Mouse (Mus musculus) cerebellum, adult 2 months (tissue): ENCODE measurements at regions not wholly inside any gene's neighbourhood (a gene's known extent, or its start where the extent isn't known, plus 50 kb on each side); places are given as distances from the start of the nearest gene placed in this dataset.

Experiments
- DNase-seq, 2 experiments: peaks; one replicate each; pipeline ENCODE4 v3.0.0; 2021
- H3K27ac ChIP-seq: fragments of 200-500 bp; 2 replicates; pipeline ENCODE4 v1.5.1; 2012; ENCODE audit warnings: low read length, control low read depth, inconsistent platforms; ENCODE audit not compliant: insufficient read depth
- H3K27me3 ChIP-seq: fragments of 200-500 bp; 2 replicates; pipeline ENCODE4 v1.6.1; 2012; ENCODE audit warnings: inconsistent platforms, mild to moderate bottlenecking, low read length, moderate library complexity; ENCODE audit not compliant: control insufficient read depth, insufficient read depth
- H3K4me1 ChIP-seq: fragments of 200-500 bp; 2 replicates; pipeline ENCODE4 v1.6.1; 2011; ENCODE audit warnings: low read length; ENCODE audit not compliant: control insufficient read depth, insufficient read depth
- H3K4me3 ChIP-seq: fragments of 200-500 bp; replicated peaks from 2 replicates; pipeline ENCODE3; 2011; ENCODE audit warnings: mild to moderate bottlenecking, low read depth, low read length, control low read depth; ENCODE audit not compliant: insufficient read depth
- CTCF ChIP-seq: fragments of 200-500 bp; IDR thresholded peaks from 2 replicates; pipeline ENCODE4 v1.5.1; 2011; ENCODE audit warnings: low read depth, mild to moderate bottlenecking, control low read depth, low read length, moderate library complexity, borderline replicate concordance; ENCODE audit not compliant: insufficient read depth
- POLR2A ChIP-seq: fragments of 200-500 bp; IDR thresholded peaks from 2 replicates; pipeline ENCODE4 v1.6.1; 2011; ENCODE audit warnings: low read length, control low read depth, borderline replicate concordance; ENCODE audit not compliant: insufficient read depth
- WGBS: fragments of 180-500 bp; shearing (Covaris S2); methylation state at CpG from one replicate; pipeline ENCODE4 v1.1.7; 2018; 5-methylcytosine and 5-hydroxymethylcytosine counted together

- Histone ChIP-seq H3K4me3 (no peak overlapping the region), H3K27me3 (no peaks in the 10 kb centered on the region), H3K27ac (no peak overlapping the region), H3K4me1 (no peaks in the 10 kb centered on the region)
- no peak for DNase-seq
- TF ChIP-seq POLR2A: no peak
- TF ChIP-seq CTCF: no peak
- 45% methylated on average over 1 of the region's 1 CpGs for WGBS
These were observed 53.8 kb upstream of the Tbx18 start for GRCm38 (mm10) chr9:87784872-87785271.

- WGBS: 79% methylated on average over 2 of the region's 2 CpGs
- Histone ChIP-seq H3K27me3 (no peaks in the 10 kb centered on the region), H3K27ac (no peak overlapping the region), H3K4me3 (no peak overlapping the region), H3K4me1 (no peaks in the 10 kb centered on the region)
- TF ChIP-seq CTCF: no peak
- TF ChIP-seq POLR2A: no peak
- no peak for DNase-seq
These were observed 80.7 kb upstream of the Tbx18 start for GRCm38 (mm10) chr9:87811746-87812145.

- Histone ChIP-seq H3K27me3 (no peaks in the 10 kb centered on the region; the same call in 1 of the 2 replicates), H3K4me3 (no peak overlapping the region), H3K4me1 (no peaks in the 10 kb centered on the region), H3K27ac (no peak overlapping the region)
- WGBS: 35% methylated on average over 5 of the region's 5 CpGs
- peak; percentile 24 to 54 for DNase-seq
- no peak for TF ChIP-seq CTCF
These were observed 91.2 kb upstream of the Tbx18 start for GRCm38 (mm10) chr9:87822276-87822675.

- H3K4me1 ChIP-seq: no peaks in the 10 kb centered on the region
- 78% methylated on average over 8 of the region's 8 CpGs for WGBS
- no peak overlapping the region for H3K27ac ChIP-seq
- no peak overlapping the region for H3K4me3 ChIP-seq
- no peak for DNase-seq
- H3K27me3 ChIP-seq: no peaks in the 10 kb centered on the region; the same call in 1 of the 2 replicates
- TF ChIP-seq POLR2A (no peak), CTCF (no peak)
These were observed 93.7 kb upstream of the Tbx18 start for GRCm38 (mm10) chr9:87824691-87825230.

- TF ChIP-seq POLR2A: no peak
- TF ChIP-seq CTCF: no peak
- peak; percentile 72 to 88 for DNase-seq
These were observed 112.8 kb upstream of the Tbx18 start for GRCm38 (mm10) chr9:87843898-87844297.

GRCm38 (mm10) chr9:87844453-87844852 is 113.4 kb upstream of the Tbx18 start:
- no peak overlapping the region for H3K4me3 ChIP-seq
- TF ChIP-seq POLR2A (no peak), CTCF (no peak)
- H3K27me3 ChIP-seq: no peaks in the 10 kb centered on the region
- H3K27ac ChIP-seq: no peak overlapping the region
- H3K4me1 ChIP-seq: no peaks in the 10 kb centered on the region
- WGBS: 88% methylated on average over 2 of the region's 2 CpGs
- no peak for DNase-seq

More at GRCm38 (mm10) chr9:87843898-87844297, 112.8 kb upstream of the Tbx18 start:
- Histone ChIP-seq H3K4me3 (no peak overlapping the region), H3K4me1 (no peaks in the 10 kb centered on the region), H3K27ac (no peak overlapping the region), H3K27me3 (no peaks in the 10 kb centered on the region)
- WGBS: 6% methylated on average over 6 of the region's 6 CpGs

GRCm38 (mm10) chr9:87848882-87849281 is 117.8 kb upstream of the Tbx18 start:
- no peaks in the 10 kb centered on the region for H3K4me1 ChIP-seq
- no peak for TF ChIP-seq POLR2A
- TF ChIP-seq CTCF: no peak
- H3K4me3 ChIP-seq: no peak overlapping the region
- DNase-seq: no peak
- H3K27me3 ChIP-seq: no peaks in the 10 kb centered on the region
- no peak overlapping the region for H3K27ac ChIP-seq
- WGBS: 73% methylated on average over 5 of the region's 5 CpGs

- DNase-seq: no peak
- 100% methylated on average over 1 of the region's 1 CpGs for WGBS
These were observed 119.1 kb upstream of the Tbx18 start for GRCm38 (mm10) chr9:87850133-87850532.

More at GRCm38 (mm10) chr9:87850133-87850532, 119.1 kb upstream of the Tbx18 start:
- H3K27ac ChIP-seq: no peak overlapping the region
- H3K4me3 ChIP-seq: no peak overlapping the region
- TF ChIP-seq POLR2A (no peak), CTCF (no peak)
- no peaks in the 10 kb centered on the region for H3K4me1 ChIP-seq
- no peaks in the 10 kb centered on the region for H3K27me3 ChIP-seq
